Mouse (Mus musculus) G1E (cell line): ENCODE data around the gene Myom3. TPM values are rescaled to one million over a fixed set of nuclear protein-coding genes. Genes with fewer than 3 reads are reported as not detected.

Experiments used
- ATAC-seq: 2 replicates; pipeline ENCODE4 v1.8.0; 2016; ENCODE audit warnings: mild to moderate bottlenecking; ENCODE audit not compliant: insufficient number of reproducible peaks, poor library complexity, low FRiP score, severe bottlenecking; ENCODE audit errors: extremely low read depth
- DNase-seq: peaks from one replicate; pipeline ENCODE4 v3.0.0; 2012; ENCODE audit warnings: low spot score
- H3K27me3 ChIP-seq: 2 replicates; pipeline ENCODE4 v1.6.1; 2012; ENCODE audit warnings: mild to moderate bottlenecking, low read length, inconsistent platforms; ENCODE audit not compliant: insufficient read depth
- H3K36me3 ChIP-seq: replicated peaks from 2 replicates; pipeline ENCODE3; 2012; ENCODE audit warnings: mild to moderate bottlenecking, inconsistent platforms
- H3K4me1 ChIP-seq: 2 replicates; pipeline ENCODE4 v1.6.1; 2012; ENCODE audit warnings: low read depth, low read length, inconsistent platforms, mixed read lengths; ENCODE audit not compliant: insufficient read depth
- H3K4me3 ChIP-seq: 2 replicates; pipeline ENCODE4 v1.5.1; 2012; ENCODE audit warnings: low read depth, mild to moderate bottlenecking, inconsistent platforms, low read length, moderate library complexity, mixed read lengths
- H3K9me3 ChIP-seq: replicated peaks from 2 replicates; pipeline ENCODE4 v1.6.1; 2012; ENCODE audit warnings: inconsistent platforms
- CTCF ChIP-seq: IDR thresholded peaks from 2 replicates; pipeline ENCODE4 v1.5.1; 2012; ENCODE audit warnings: low read depth, low read length, inconsistent platforms, mixed read lengths
- GATA1 ChIP-seq: IDR thresholded peaks from 2 replicates; pipeline ENCODE4 v1.6.1; 2012; ENCODE audit warnings: borderline replicate concordance, low read length, inconsistent platforms, mixed read lengths
- GATA2 ChIP-seq: IDR thresholded peaks from 2 replicates; pipeline ENCODE4 v1.6.1; 2012; ENCODE audit warnings: low read depth, low read length, inconsistent platforms, borderline replicate concordance
- POLR2AphosphoS5 ChIP-seq: IDR thresholded peaks from 2 replicates; pipeline ENCODE4 v1.6.1; 2012; ENCODE audit warnings: low read depth, low read length, inconsistent platforms; ENCODE audit not compliant: insufficient replicate concordance
- TAL1 ChIP-seq: conservative IDR thresholded peaks from 2 replicates; pipeline ENCODE4 v1.6.1; 2012; ENCODE audit warnings: low read depth, low read length, inconsistent platforms, mixed read lengths
- polyA plus RNA-seq: library from polyadenylated mRNA; stranded (reverse); fragments of >175 nt; gene quantifications from 2 replicates; pipeline ENCODE4 v1.2.3, GENCODE M21; 2012
- total RNA-seq, 2 experiments: library from RNA; stranded (forward) in 1 of 2; stranded (reverse) in 1 of 2; fragments of 200-1000 nt in 1 of 2; fragments of >200 nt in 1 of 2; fragmentation: Nextera tagmentation in 1 of 2; gene quantifications; 2 replicates each; pipeline ENCODE4 v1.2.3; 2014 to 2017

Myom3 gene
- total and polyA plus RNA-seq, 3 experiments, result 0.11 TPM; not detected in 2

DNA sequence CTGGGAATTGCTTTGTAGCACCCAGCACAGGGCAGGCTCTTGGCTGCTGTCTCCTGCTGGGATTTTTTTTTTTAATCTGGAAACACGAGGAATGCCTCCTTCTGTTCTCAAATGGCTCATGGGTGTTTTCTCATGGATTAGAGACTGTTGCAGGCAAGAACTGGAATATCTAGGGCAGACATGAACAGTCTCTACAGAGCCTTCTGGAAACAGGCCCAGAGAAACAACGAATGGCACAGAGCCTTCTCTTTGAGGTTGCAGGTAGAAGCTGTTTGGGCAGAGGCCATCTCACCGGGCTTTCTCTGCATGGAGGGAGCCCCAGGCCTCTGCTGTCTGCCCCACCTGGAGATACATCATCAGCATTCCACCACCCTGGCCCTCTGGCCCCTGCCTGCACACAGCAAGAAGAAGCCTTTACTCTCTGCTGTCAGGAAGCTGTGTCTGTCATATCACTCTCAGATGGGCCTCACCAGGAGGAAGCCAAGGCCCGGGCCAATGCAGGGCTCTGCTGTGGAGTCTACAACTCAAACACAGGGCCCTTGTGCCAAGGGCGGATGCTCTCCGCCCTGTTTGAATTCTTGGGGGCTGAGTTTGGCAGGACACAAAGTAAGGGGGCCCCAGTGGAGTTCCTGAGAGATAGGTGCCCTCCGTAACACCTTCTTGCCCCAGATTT is 7.3 kb upstream of the Myom3 start:
- DNase-seq (no peak), ATAC-seq (no peak)
- TF ChIP-seq POLR2AphosphoS5 (no peak), GATA1 (no peak), CTCF (no peak), GATA2 (no peak), TAL1 (no peak)
- Histone ChIP-seq H3K4me3 (no peak overlapping the region), H3K9me3 (no peaks in the 10 kb centered on the region), H3K27me3 (no peaks in the 10 kb centered on the region; the same call in 1 of the 2 replicates), H3K36me3 (no peaks in the 10 kb centered on the region), H3K4me1 (no peaks in the 10 kb centered on the region)

DNA sequence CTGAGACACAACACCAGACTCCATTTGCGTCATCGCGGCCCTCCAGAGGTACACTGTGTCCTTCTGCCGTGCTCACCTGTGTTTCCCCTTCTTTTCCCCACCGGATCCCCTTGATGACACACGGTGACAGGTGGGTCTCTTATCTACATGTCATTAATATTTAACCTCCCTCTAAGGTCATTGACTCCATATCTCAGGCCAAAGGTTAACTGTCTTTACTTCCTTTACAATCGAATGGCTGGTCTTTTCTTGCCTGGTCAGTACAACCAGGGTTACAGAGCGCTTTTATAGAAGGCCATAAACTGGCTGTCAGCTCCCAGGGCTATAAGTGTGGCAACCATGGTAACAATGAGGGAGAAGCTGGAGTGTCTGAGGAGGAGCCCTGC is 6.7 kb upstream of the Myom3 start:
- H3K36me3 ChIP-seq, result no peaks in the 10 kb centered on the region
- H3K4me3 ChIP-seq, result no peak overlapping the region
- H3K27me3 ChIP-seq, result no peaks in the 10 kb centered on the region; the same call in 1 of the 2 replicates
- TF ChIP-seq GATA1 (no peak), CTCF (no peak), GATA2 (no peak), TAL1 (no peak), POLR2AphosphoS5 (no peak)
- H3K4me1 ChIP-seq, result no peaks in the 10 kb centered on the region
- no peaks in the 10 kb centered on the region for H3K9me3 ChIP-seq
- no peak for DNase-seq
- no peak for ATAC-seq

DNA sequence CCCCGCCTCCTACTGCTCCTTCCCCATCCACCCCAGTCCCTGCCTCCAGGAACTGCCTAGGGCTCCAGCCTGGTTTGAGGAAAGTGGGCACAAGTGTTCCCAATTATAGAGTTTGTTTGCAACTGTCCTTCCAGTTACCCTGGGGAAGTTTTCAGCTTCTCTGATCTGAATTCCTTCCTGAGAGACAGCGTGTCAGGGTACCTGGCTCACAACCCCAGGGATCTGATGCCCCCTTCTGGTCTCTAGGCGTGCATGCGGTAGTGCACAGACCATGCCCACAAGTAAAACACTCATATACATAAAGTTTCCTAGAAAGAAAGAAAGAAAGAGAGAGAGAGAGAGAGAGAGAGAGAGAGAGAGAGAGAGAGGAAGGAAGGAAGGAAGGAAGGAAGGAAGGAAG is 1.2 kb upstream of the Myom3 start:
- no peaks in the 10 kb centered on the region for H3K36me3 ChIP-seq
- no peak for DNase-seq
- H3K4me1 ChIP-seq, result peaks cover 3% of the 10 kb centered on the region
- ATAC-seq, result no peak
- no peak overlapping the region for H3K4me3 ChIP-seq
- H3K9me3 ChIP-seq, result no peaks in the 10 kb centered on the region
- peaks cover 13% of the 10 kb centered on the region for H3K27me3 ChIP-seq
- TF ChIP-seq TAL1 (no peak), GATA1 (no peak), GATA2 (no peak), POLR2AphosphoS5 (no peak), CTCF (no peak)

DNA sequence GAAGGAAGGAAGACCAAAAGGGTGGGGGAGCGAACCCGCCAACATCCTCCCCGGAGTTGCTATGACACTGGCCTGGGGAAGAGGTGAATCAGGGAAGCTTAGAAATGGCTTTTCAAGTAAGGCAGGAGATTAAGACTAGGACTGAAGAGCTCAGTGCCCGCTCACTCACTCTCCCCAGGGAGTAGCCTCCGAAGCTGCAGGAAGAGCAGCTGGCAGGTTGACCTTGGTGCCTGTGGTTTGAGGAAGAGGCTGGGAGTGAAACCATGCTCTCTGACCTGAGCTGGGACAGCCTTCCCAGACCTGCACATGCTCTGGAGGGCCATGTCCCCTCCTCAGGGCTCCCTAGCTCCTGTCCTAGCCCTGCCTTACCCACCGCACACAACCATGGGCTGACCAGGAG is 690 bp upstream of the Myom3 start:
- H3K27me3 ChIP-seq, result peaks cover 14% of the 10 kb centered on the region
- TF ChIP-seq CTCF, result no peak
- no peak for TF ChIP-seq POLR2AphosphoS5
- TF ChIP-seq GATA1, result no peak
- TF ChIP-seq GATA2, result no peak
- no peak for TF ChIP-seq TAL1
- H3K36me3 ChIP-seq, result no peaks in the 10 kb centered on the region
- no peaks in the 10 kb centered on the region for H3K9me3 ChIP-seq
- no peak for DNase-seq
- ATAC-seq, result no peak
- H3K4me1 ChIP-seq, result peaks cover 3% of the 10 kb centered on the region
- H3K4me3 ChIP-seq, result no peak overlapping the region

DNA sequence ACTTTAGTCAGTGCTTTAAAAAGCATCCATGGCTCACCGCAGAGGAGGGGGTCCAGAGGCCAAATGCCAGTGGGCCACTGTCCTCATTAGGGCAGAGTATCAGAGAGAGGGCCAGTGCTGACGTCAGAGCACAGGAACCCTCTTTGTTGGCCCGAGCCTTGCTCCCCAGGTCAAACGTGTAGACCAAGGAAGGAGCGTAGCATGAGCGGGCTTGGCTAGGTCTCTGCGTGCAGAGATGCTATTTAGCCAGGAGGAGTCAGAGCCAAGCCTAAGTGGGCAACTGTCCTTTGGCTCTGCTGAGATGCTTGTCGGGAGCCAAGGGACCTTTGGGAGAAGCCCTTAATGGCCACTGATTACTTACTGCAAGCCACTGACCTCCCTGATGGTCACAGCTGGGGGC is 1.5 kb downstream of the Myom3 start:
- H3K27me3 ChIP-seq, result peaks cover 18% of the 10 kb centered on the region

DNA sequence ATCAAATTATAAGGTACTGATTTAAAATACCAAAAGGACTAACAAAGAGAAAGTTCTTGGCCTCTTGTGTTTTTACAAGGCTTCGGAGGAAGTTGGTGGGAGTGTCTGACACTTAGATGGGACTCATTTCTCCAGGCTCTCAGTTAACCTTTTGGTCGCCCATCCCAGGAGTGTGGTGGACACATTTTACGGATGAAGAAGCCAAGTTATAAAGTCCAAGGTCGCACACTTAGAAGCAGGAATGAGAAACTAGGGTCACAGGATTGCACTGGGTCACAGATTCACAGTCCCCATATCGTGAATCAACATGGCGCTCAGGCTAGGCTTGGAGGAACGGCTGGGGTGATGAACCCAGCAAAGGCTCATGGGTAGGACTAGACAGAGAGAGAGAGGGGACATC is 2.1 kb downstream of the Myom3 start:
- no peak for TF ChIP-seq GATA2
- TF ChIP-seq POLR2AphosphoS5, result no peak
- TF ChIP-seq GATA1, result no peak
- no peak for TF ChIP-seq TAL1
- no peak for TF ChIP-seq CTCF
- Histone ChIP-seq H3K36me3 (no peaks in the 10 kb centered on the region), H3K4me3 (no peak overlapping the region), H3K27me3 (peaks cover 18% of the 10 kb centered on the region), H3K4me1 (peaks cover 3% of the 10 kb centered on the region), H3K9me3 (no peaks in the 10 kb centered on the region)
- no peak for DNase-seq
- ATAC-seq, result no peak

More for the DNA sequence above, 1.5 kb downstream of the Myom3 start:
- DNase-seq (no peak), ATAC-seq (no peak)
- no peaks in the 10 kb centered on the region for H3K9me3 ChIP-seq
- H3K4me3 ChIP-seq, result no peak overlapping the region
- peaks cover 3% of the 10 kb centered on the region for H3K4me1 ChIP-seq
- TF ChIP-seq GATA2 (no peak), TAL1 (no peak), GATA1 (no peak), CTCF (no peak), POLR2AphosphoS5 (no peak)
- H3K36me3 ChIP-seq, result no peaks in the 10 kb centered on the region
